Mouse (Mus musculus) 416B (cell line): ENCODE results near the gene Hoxa5.

ENCODE experiments used
- DNase-seq: peaks from one replicate; pipeline ENCODE4 v3.0.0; 2011; ENCODE audit warnings: low read depth

Gene Hoxa5

GRCm38 (mm10) chr6:52214271-52214670 is 9.9 kb upstream of the Hoxa5 start:
- DNase-seq, result peak; percentile 13

DNA sequence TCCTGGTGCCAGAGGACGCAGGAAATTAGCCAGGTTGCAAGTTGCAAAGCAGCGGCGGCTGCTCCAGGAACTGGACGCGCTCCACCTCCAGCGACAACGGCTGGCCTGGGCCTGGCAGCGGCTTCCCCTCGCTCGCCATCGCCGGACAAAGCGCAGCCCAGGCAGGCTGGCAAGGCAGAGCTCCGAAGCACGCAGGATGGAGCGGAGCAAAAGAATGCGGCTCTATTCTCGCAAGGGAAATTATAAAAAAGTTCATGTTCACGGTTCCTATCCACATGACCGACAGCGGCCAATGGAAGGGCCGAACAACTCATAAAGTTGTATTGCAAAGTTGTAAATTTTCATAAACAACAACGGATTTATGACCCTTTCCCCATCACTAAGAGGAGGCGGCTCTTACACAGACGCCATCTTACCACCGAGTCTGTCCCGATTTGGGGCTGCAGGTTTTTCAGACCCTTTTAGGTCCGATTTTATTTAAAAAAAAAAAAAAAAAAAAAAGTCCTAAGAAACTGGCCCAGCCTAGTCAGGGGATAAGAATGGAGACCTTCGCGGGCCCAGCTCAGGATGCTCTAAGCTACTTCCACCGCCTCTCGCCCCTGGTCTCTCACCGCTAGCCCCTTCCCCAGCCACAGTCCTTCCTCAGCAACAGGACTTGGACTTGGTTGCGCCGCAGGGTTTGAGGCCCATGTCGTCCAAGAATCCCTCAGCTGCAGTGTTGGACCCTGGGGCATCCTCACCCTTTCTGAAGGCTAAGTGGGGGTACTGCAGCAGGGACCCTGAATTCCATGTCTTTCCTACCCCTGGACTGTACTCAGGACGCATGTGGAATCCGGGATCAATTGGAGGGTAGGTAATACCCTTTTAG is 9.0 kb upstream of the Hoxa5 start, which contains the start of the genes Hoxa3 and Gm28308:
Gene Hoxa3 (minus strand): TSS at position 218 of the 868 bp plus-strand sequence.
Gene Gm28308 (minus strand): TSS at position 221 of the 868 bp plus-strand sequence.
- no peak for DNase-seq

DNA sequence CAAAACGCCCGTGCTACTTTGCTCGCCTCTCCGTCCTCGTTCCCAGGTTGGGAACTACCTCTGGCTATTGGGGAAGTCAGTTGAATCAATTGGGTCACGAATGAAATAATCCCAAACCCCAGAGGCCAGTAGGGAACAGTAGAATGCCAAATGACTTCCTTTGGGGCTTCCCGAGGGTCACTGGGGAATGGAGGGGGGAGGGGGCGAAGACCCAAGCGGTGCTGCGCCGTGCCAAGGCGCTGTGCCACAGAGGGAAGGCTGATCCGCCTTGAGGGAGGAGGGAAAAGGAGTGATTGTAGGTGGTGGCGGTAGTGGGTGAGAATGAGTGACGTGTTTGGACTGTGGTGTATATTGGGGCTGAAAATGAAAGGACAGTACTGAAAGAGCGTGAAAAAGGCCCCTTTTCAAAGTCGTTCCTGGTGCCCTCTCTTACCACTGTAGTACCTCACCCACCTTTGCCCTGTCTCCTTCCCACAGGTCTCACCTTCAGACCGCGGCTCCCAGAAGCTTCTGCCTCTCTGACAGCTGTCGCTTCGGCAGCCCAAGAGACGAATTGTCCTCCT is 8.2 kb upstream of the Hoxa5 start:
- no peak for DNase-seq

GRCm38 (mm10) chr6:52211961-52212360 is 7.6 kb upstream of the Hoxa5 start:
- DNase-seq, result no peak

GRCm38 (mm10) chr6:52211170-52211935 is 7.0 kb upstream of the Hoxa5 start:
- DNase-seq, result peak; percentile 53

GRCm38 (mm10) chr6:52209685-52210046 is 5.3 kb upstream of the Hoxa5 start:
- no peak for DNase-seq

GRCm38 (mm10) chr6:52208868-52209684 is 4.7 kb upstream of the Hoxa5 start:
- DNase-seq, result no peak

DNA sequence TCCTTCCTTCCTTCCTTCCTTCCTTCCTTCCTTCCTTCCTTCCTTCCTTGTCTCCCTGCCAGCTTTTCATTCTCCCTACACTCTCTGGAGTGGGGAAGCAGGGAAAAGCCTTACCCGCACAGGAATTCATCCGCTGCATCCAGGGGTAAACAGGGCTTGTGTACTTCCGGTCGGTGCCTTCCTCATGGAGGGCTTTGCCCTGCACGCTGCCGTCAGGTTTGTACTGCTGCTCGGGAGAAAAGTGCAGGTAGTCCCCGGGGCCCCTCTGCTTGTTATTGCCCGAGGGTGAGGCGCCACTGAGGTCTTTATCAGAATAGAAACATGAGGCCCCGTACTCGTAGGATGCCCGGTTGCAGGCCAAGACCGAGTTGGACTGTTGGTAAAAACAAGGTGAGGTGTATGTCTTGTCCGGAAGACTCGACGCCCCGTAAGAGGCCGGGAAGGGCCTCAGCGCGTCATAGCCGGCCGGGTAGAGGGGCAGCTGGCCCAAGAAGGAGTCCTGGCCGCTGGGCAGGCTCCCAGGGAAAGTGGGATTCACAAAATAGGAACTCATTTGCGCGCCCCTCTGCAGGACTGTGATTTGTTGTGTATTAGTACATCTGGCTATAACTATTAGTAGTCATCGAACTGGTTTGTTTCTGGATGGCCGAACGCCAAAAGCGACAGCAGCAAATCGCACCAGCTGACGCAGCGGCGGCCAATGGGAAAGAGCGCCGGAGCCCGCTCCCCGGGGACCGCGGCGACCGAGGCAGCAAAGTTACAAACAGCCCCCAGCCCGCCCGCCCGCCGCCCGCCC is 3.9 kb upstream of the Hoxa5 start, which contains the start of gene Hoxa6:
Gene Hoxa6 (minus strand): TSS at position 651 of the 796 bp plus-strand sequence.
- DNase-seq, result no peak

DNA sequence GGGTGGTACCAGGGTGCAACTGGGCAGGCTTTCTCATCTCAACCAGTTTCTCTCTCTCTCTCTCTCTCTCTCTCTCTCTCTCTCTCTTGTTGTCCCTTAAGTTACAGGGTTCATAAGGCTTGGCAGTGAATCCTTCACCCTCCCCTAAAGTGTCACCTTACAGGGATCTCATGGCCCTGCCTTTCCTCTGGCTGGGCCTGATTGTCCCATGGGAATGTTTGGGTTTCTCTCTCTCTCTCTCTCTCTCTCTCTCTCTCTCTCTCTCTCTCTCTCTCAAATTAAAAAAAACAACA is 3.2 kb upstream of the Hoxa5 start:
- no peak for DNase-seq

GRCm38 (mm10) chr6:52206882-52207683 is 2.7 kb upstream of the Hoxa5 start:
- DNase-seq, result no peak

GRCm38 (mm10) chr6:52205638-52206621 is 1.5 kb upstream of the Hoxa5 start:
- DNase-seq, result no peak

- no peak for DNase-seq
Measured at GRCm38 (mm10) chr6:52205221-52205620, 834 bp upstream of the Hoxa5 start.

GRCm38 (mm10) chr6:52203371-52204049 is 877 bp downstream of the Hoxa5 start:
- no peak for DNase-seq

DNA sequence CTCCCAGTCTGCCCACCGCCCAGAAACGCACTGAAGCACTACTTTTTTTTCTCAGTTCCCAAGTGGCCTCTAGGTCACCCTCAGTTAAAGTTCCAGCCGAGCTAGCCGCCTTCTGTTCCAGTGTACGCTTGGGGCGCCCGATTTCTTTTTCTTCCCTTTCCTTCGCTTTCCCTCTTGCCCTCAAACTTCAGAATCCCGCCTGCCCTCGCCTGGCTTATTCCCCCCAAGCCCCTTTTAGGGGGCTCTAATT is 1.3 kb downstream of the Hoxa5 start:
- DNase-seq, result no peak

DNA sequence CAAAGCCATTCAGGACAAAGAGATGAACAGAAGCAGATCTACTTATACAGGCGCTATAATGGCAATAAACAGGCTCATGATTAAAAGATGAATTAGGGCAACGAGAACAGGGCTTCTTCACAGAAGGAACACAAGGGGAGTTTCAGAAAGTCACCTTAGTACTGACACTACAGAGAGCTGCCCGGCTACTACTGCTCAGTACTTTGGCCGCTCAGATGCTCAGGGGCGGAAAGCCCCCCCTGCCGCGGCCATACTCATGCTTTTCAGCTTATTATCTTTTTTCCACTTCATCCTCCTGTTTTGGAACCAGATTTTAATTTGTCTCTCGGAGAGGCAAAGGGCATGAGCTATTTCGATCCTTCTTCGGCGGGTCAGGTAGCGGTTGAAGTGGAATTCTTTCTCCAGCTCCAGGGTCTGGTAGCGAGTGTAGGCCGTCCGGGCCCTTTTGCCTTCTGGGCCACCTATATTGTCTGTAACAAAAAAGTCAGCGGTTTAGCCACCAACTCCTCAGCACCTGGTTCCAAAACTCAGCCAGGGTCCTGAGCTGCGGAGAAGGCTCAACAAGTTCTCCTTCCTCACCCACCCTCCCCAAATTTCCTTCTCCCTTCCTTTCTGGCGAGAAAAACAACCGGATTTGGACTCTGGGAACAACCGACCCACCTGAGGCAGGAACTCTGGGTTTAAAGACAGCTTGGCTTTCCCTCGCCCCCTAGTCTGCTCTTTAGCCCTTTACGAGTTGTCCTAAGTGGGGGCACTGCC is 1.8 kb downstream of the Hoxa5 start:
- no peak for DNase-seq

DNA sequence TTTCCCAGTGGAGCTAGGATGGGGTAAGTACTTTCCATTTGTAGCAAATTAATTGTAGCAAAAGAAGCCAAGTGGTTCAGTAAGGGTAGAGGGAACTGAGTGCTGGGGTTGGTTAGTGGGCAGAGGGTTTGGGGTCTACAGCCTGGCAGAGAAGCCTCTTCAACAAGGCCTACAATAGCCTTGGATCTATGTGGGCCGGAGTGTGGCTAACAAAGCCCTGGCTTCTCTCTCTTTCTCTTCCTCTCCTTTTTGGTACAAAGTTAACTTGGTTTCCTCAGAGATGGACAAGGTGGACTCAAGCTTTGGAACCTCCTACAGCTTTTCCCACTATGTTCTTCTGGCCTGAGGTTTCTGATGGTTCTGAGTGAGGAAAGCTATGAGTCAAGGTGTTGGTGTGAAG is 3.1 kb downstream of the Hoxa5 start:
- no peak for DNase-seq

GRCm38 (mm10) chr6:52200751-52201250 is 3.6 kb downstream of the Hoxa5 start:
- no peak for DNase-seq
